Mouse (Mus musculus) kidney, postnatal 36 days (tissue): ENCODE results near the gene Aldh3b2.

Experiments
- DNase-seq, 2 experiments: peaks; one replicate each; pipeline ENCODE4 v3.0.0; 2021 to 2022; ENCODE audit warnings: mixed read lengths in 2 of 2

Gene Aldh3b2

DNA sequence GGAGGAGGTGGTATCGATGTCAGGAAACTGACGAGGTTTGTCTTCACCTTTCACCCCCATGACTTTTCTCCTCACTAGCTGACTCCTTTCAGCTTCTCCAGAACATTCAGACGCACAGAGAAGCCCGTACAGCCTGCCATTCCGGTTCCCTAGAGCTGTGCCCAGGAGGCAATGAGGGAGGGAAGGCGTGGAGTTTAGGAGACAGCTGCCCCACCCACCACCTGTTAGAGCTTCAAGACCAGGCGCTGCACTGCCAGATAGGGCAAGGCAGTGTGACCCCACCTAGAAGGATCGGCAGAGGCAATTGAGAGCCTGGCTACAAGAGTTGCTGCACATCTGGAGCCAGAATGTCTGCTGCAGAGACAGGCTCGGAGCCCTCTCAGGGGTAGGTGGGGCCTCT lies at the start of gene Aldh3b2:
Gene Aldh3b2, plus strand, starts transcription at position 100 of the 400 bp plus-strand sequence.
- DNase-seq = no peak

- DNase-seq = no peak
Observed at GRCm38 (mm10) chr19:3922661-3923371, 49.3 kb upstream of the Aldh3b2 start.

- DNase-seq = peak in 1 of 2 experiments; percentile 54
Observed at GRCm38 (mm10) chr19:3923586-3923985, 48.5 kb upstream of the Aldh3b2 start.

DNA sequence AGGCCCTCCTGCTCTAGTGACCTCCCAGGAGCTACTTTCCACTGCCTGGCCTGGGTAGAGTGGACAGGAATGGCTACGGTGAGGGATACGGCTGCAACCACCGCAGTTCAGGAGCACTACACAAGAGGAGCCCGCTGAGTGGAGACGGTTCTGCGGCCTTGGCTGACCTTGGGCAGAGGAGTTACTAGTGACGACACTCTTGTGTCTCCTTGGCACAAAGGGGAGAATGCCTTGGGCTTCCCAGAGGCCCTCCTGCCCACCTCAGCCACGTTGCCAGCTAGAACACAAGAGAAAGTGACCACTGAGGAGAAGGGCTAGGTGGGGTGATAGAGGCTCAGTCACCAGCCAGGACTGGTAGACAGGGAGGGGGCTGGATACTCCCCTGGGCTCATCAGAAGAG lies 47.9 kb upstream of the Aldh3b2 start:
- no peak for DNase-seq

GRCm38 (mm10) chr19:3924868-3925267 lies 47.3 kb upstream of the Aldh3b2 start:
- DNase-seq = no peak

- DNase-seq = no peak
Observed at GRCm38 (mm10) chr19:3925859-3926258, 46.3 kb upstream of the Aldh3b2 start.

DNA sequence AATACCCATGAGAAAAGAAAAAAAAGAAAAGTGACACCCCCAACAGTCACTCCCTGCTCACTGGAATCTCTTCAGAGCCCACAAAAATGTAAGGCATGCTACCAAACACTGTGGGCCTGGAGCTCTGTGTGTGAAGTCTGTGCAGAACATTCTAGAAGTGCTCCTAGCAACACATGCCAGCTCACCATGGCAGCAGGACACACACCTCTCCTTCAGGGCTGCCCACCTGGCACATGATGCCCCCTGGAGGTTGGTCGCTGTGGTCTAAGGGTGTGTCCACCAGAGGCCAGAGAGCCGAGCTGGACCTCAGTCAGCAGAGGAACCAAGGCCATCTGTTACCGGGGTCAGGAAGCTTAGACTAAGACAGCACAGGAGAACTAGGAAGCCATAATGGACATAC lies 45.8 kb upstream of the Aldh3b2 start:
- DNase-seq = peak in 1 of 2 experiments; percentile 39

DNA sequence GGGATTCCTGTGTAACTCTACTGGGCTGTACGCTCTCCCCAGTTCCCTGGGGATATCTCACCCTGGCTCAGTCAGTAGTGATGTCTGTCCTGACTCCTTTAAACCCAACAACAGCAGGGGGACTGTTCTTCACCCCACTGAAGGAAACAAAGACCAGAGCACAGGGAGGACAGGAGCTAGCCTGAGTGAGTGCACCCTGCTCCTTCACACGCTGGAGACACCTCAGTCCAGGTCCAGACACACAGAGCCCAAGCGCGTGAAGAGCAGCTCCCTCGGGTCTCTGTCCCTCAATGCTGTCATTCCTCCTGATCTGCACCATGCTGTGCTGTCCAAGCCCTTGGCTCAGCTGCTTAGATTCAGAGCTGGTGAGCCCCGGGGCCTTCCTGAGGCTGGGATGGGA lies 45.4 kb upstream of the Aldh3b2 start:
- DNase-seq = no peak

GRCm38 (mm10) chr19:3927989-3928388 lies 44.1 kb upstream of the Aldh3b2 start:
- no peak for DNase-seq

DNA sequence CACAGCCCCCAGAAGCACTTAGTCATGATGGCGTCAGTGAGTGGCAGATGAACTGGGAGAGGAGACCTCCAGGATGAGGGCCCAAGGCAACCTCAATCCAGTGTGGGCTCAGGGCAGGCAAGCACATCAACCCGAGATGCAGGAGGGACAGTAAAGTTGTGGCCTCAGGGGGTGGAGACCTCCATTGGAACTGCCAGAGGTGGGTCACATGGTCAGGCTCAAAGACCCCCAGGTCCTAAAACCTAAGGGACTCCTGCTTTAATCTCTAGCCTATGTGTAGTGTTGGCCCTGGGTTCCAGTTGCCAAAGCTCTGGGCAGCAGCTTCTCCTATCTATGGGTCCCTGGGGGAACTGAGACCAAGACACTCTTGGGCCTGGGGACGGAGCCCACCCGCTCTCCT lies 43.3 kb upstream of the Aldh3b2 start:
- no peak for DNase-seq

GRCm38 (mm10) chr19:3929211-3929941 lies 42.8 kb upstream of the Aldh3b2 start, which contains the start of gene Aldh3b1:
Aldh3b1 (minus strand) TSS chr19:3929808.
- DNase-seq = peak; percentile 97 to 99

DNA sequence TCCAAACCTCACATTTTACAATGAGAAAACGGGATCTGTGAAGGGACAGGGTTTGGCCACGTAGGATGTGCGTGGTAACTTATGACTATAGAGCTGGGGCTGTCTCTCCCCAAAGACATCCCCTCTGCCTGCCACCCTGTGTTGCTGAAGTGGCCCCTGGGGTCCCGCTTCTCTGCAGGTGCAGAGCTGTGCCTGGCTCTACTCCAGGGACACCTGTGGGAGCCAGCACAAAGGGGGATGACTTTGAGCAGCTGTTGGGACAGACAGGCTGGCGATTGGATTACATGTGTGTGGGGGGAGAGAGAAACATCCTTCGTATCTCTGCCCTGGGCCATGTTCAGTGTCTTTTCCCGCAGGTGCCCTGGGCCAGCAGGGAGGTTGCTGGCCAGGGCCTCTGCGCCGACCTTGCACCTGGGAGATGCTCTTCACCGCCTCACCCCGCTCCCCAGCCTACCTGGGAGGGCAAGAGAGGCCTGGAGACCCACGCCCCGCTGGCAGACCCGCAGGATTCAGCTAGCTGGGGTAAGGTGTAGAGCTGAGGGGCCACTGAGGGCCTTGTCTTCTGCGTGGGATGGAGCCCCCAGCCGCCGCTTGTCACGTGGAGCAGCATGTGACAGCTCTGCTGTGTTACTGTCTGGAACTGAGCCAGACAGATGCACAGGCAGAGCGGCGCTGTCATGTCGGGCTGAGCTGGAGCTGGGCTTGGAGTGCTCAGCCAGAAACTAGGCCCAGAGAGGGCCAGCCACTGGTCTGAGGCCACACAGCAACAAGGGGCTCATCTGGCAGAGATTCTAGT lies 41.7 kb upstream of the Aldh3b2 start:
- no peak for DNase-seq

- DNase-seq = no peak
Observed at GRCm38 (mm10) chr19:3931716-3932115, 40.4 kb upstream of the Aldh3b2 start.

GRCm38 (mm10) chr19:3935032-3935895 lies 36.9 kb upstream of the Aldh3b2 start, which contains the start of gene Unc93b1:
Unc93b1 (plus strand) TSS chr19:3935186.
- peak; percentile 76 to 82 for DNase-seq

DNA sequence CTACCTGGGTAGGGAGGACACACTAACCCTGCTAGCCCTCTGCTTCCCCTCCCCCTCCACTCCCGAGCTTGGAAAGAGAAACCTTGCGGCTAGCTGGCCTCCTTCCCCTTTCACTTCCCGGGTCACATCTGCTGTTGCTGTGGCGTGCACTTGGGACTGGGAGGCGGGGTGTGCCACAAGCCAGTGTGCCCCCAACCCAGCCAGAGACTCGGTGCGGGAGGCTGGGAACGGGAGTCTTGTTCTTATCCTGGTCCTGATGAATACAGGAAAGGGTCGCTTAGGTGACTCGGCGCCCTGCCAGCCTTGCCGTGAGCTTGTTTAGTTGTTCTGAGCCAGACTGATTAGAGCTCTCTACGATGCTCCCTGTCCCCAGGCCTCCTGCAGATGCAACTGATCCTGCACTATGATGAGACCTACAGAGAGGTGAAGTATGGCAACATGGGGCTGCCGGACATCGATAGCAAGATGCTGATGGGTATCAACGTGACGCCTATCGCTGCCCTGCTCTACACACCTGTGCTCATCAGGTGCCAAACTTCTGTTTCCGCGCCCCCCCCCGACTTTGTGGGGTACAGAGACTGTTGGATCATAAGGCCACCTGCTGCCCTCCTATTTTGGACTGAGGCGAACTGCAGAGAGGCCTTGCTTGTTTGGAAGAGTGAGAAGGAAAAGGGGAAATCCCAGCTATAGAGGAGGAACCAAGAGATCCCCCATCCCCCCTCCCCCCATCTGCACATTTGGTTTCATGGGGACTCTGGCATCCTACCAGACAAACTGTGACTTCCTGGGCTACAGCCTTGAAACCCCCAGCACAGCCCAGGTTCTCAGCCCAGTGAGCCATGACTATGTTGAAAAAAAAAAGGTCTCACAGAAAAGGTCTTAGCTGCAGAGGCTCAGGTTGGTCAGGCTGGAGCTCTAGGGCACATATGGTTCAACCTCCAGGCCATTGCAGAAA lies 36.0 kb upstream of the Aldh3b2 start:
- peak; percentile 79 to 86 for DNase-seq

GRCm38 (mm10) chr19:3942315-3942714 lies 29.8 kb upstream of the Aldh3b2 start:
- DNase-seq = no peak

GRCm38 (mm10) chr19:3942986-3943735 lies 29.0 kb upstream of the Aldh3b2 start:
- DNase-seq = peak; percentile 61 to 77

- DNase-seq = peak; percentile 79 to 83
Observed at GRCm38 (mm10) chr19:3945872-3946564, 26.1 kb upstream of the Aldh3b2 start.

GRCm38 (mm10) chr19:3946715-3947114 lies 25.4 kb upstream of the Aldh3b2 start:
- peak; percentile 84 to 90 for DNase-seq

DNA sequence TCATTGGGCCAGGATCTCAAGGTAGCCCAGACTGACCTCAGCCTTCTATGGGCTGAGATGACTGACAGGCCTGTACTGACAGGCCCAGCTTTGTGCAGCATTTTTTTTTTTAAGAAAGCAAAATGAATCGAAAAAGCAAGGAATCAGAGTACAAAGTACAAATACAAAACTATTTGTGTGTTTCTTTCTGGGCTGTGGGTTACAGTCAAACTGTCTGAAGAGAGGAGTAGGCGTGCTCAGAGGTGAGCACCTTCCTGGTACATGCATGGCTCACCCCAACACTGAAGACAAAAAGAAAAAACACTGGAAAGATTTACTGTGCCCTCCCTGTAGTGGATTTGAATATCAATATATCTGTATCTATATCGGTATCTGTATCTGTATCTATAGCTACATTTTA lies 24.3 kb upstream of the Aldh3b2 start:
- no peak for DNase-seq
